Mouse (Mus musculus) small intestine, adult 2 months (tissue): ENCODE measurements at regions not wholly inside any gene's neighbourhood (a gene's known extent, or its start where the extent isn't known, plus 50 kb on each side); places are given as distances from the start of the nearest gene placed in this dataset.
A peak's percentile ranks its signal among the peaks of the same experiment; 100 is the strongest.
"Not testable (repeated sequence)": the region's sequence is repeated elsewhere in the genome, so short reads cannot be mapped to it uniquely, and the experiment has no call there.

Experiments
- H3K27ac ChIP-seq: fragments of 200-500 bp; 2 replicates; pipeline ENCODE4 v1.5.1; 2012; ENCODE audit warnings: low read depth, low read length, control low read depth, inconsistent platforms; ENCODE audit not compliant: insufficient read depth
- H3K27me3 ChIP-seq: fragments of 200-500 bp; 2 replicates; pipeline ENCODE4 v1.6.1; 2012; ENCODE audit warnings: mild to moderate bottlenecking, moderate library complexity, low read length, inconsistent platforms; ENCODE audit not compliant: control insufficient read depth, insufficient read depth
- H3K36me3 ChIP-seq: fragments of 200-500 bp; 2 replicates; pipeline ENCODE4 v1.6.1; 2012; ENCODE audit warnings: mild to moderate bottlenecking, low read length, control low read depth, inconsistent platforms; ENCODE audit not compliant: control insufficient read depth, insufficient read depth
- H3K4me1 ChIP-seq: fragments of 200-500 bp; 2 replicates; pipeline ENCODE4 v1.6.1; 2012; ENCODE audit warnings: low read length, inconsistent platforms, mixed read lengths; ENCODE audit not compliant: control insufficient read depth, insufficient read depth, insufficient read length
- H3K4me3 ChIP-seq: fragments of 200-500 bp; 2 replicates; pipeline ENCODE4 v1.5.1; 2012; ENCODE audit warnings: low read depth, mild to moderate bottlenecking, control low read depth, inconsistent platforms, low read length, moderate library complexity
- CTCF ChIP-seq: fragments of 200-500 bp; IDR thresholded peaks from 2 replicates; pipeline ENCODE4 v1.5.1; 2012; ENCODE audit warnings: low read depth, mild to moderate bottlenecking, control low read depth, inconsistent platforms, low read length, moderate library complexity, mixed read lengths; ENCODE audit not compliant: insufficient replicate concordance, insufficient read length; ENCODE audit errors: extremely low read depth
- POLR2A ChIP-seq: fragments of 200-500 bp; IDR thresholded peaks from 2 replicates; pipeline ENCODE4 v1.6.1; 2012; ENCODE audit warnings: low read depth, mild to moderate bottlenecking, control low read depth, inconsistent platforms, low read length, moderate library complexity
- WGBS: fragments of 180-500 bp; shearing (Covaris S2); methylation state at CpG from one replicate; pipeline ENCODE4 v1.1.7; 2018; 5-methylcytosine and 5-hydroxymethylcytosine counted together

DNA sequence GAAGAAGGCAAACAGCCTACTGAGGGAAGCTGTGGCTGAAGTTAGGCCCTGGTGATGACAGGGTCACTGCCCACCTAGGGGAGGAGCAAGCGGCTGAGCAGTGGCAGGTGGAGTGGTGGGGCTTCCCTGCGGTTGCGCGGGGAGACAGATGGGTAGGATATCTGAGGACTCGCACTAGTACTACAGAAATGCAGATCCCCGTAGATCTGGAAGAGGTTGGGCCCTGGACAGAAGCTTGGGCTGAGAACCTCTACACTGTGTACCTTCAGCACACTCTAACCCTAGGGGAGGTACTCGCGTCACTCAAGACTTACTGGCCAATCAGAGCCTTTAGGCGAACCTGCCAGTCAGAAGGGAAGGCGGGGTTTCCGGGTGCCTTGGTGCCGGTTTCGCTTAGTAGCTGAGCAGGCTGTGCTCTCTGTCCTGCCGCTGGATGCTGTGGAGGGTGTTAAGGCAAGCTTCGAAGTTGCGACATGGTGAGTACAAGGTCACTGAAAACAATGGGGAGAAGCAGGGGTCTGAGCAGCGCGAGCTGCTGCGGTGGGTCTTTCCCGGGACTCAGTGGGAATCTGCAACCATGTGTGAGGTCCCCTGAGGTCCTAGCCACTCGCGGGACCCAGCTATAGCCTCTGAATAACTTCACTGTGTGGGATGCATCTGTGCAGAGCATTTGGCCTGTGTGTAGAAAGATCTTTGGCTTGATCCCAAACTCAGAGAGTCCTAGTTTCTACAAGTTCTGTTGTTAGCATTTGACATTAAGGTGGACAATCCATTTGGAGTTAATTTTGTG lies 56.7 kb upstream of the Gm15446 start:
- Histone ChIP-seq H3K36me3 (no peaks in the 10 kb centered on the region), H3K4me3 (peak overlapping the region; percentile 73), H3K4me1 (peaks cover 5% of the 10 kb centered on the region; the same call in 1 of the 2 replicates), H3K27ac (peak overlapping the region; percentile 31), H3K27me3 (no peaks in the 10 kb centered on the region)
- TF ChIP-seq CTCF = no peak
- no peak; the same call in 1 of the 2 replicates for TF ChIP-seq POLR2A
- WGBS = under 1% methylated on average over 22 of the region's 22 CpGs

DNA sequence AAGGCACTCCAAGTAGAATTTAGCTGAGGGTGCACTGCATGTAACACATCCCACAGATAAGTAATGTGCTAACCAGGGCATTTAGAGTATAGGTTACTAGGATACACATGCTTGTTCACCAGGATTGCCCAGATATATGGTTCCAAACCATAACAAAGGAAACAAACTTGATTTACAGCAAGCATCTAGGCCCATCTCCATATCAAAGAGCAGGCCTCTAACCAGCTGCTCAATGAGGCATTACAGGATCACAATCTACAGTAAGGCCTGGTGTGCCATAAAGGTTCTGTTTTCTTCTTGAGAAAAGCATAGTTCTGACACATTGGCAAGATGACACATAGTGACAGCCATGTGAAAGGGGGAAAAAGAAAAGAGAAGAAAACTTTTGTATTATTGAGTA lies 56.0 kb upstream of the Gm15446 start:
- not testable (repeated sequence) for H3K27ac ChIP-seq, H3K36me3 ChIP-seq, H3K4me1 ChIP-seq, H3K27me3 ChIP-seq, H3K4me3 ChIP-seq
